Mouse (Mus musculus): Measurements from ENCODE around the gene Palm2.

- no peak for TF ChIP-seq CTCF (IDR thresholded peaks at IDR 0.05; ENCODE audit: insufficient read depth, low read depth, low read length)
- TF ChIP-seq POLR2A (IDR thresholded peaks at IDR 0.05; ENCODE audit: insufficient read depth, low read depth, low read length): no peak
Observed at GRCm38 (mm10) chr4:57588356-57588755, 154.3 kb downstream of the Palm2 start.

Measured in olfactory bulb, adult 2 months (tissue).